Mouse (Mus musculus) hematopoietic stem cell, adult 5-6 weeks (primary cell): ENCODE results near the gene Dgki. TPM values are rescaled to one million over a fixed set of nuclear protein-coding genes. Genes with fewer than 3 reads are reported as not detected.

ENCODE experiments used
- ATAC-seq, 2 experiments: fragments of 125-278 bp in 1 of 2; replicated peaks in 1 of 2; 2 replicates each; pipeline ENCODE4 v1.8.0; 2016 to 2017; ENCODE audit warnings: inconsistent platforms in 2 of 2, mild to moderate bottlenecking in 2 of 2, moderate number of reproducible peaks in 2 of 2, low read depth in 1 of 2, moderate TSS enrichment in 1 of 2; ENCODE audit not compliant: low FRiP score in 2 of 2, poor library complexity in 2 of 2, severe bottlenecking in 2 of 2, insufficient read depth in 1 of 2, low TSS enrichment in 1 of 2
- total RNA-seq: library from RNA; stranded (forward); fragments of 172-1452, 232-1000 nt; gene quantifications from 2 replicates; pipeline ENCODE4 v1.2.3, GENCODE M21; 2017

Gene Dgki
- total RNA-seq, 1 experiment from 2014 or later = 0.40 TPM

DNA sequence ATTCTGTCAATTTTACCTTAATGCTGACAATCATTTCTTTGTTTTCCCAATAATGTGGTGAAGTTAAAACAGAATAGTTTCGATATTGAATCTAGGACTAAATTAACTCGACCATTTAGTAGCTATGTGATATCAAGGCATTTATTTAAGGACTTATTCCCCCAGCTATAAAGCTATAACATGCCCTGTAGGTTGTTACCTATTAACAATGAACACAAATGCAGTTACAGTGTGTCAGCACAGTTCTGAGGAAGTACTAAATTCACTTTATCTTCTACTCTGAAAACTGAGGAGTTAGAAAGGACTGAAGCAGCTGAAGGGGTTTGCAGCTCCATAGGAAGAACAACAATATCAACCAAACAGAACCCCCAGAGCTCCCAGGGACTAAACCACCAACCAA lies 409.2 kb downstream of the Dgki start:
- no peak for ATAC-seq

DNA sequence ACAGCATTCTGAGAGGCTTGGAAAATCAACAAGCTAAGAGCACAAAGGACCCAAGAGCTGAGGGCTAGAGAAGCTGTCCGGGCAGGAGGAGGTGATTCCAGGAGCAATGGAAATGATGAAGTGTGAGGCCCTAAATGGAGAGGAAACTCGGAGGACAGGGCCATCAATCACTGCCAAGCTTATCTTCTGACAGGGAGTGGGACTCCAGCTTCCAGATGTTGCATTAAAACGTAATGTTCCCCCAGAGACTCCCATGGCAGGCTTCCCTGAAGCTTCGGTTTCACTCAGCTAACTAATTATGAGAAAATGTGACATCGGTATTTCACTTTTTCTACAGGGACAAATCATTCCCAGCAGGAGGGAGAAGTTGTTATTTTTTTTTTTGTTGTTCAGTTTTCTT lies 409.7 kb downstream of the Dgki start:
- no peak for ATAC-seq

DNA sequence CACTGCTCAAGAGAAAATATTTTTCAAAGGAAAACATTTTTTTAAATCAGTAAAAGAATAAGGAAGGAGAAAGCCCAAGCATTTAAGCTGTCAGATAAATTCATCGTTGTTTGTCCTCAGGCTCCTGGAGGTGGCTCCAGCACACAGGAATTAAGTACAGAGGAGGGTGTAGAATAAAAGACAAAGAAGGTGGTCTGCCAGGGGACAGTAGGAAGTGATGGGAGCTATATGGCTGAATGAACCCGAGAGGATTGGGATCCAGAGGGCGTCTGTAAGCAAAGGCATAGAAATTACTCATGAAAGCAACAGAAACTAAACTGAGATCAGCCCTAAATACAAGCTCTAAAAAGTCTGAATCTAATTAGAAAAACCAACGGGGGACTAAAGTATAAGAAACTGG lies 418.7 kb downstream of the Dgki start:
- no peak for ATAC-seq

DNA sequence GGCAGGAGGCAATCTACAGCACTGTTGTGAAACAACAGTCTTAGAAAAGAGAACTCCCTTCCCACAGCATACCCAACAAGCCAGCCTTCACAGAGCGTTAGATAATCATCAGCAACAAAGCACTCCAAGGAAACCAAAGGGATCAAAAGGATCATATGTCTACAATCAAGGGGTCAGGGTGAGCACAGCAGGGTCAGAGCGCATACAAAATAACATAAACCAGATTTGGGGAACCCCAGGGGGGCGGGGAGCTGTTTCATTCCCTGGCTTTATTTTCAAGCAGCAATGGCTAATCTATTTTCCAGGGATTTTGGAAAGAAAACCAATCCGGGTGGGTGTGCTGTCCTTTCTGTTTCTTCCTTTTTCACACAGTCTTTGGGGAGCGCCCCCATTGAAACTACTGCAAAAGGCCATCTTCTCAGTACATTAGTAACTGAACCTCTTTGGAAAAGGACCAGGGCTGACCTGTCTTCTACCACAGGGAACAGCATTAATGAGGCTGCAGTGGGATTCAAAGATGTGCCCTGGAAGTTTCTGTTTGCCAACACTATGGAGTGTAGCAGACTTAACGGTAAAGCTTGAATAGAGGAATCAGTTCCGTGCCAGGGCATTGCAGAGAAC lies 419.2 kb downstream of the Dgki start:
- no peak for ATAC-seq

DNA sequence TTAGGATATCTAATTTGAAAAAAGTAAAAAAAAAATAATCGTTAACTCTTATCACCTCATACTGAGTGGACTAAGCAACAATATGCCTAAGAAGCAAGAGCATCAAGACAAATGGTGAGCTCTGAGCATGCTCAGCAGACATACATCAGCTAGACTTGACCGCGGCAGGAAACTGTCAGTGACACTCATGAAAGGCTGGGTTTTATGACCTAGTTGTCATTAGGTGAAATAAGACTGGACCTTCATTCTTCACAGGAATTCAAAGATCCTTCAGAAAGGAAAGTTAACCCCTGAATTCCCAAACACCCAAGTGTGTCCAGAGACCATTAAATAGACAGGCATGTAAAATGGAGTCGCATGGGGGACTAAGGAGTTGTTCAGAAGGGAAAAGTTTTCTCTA lies 422.6 kb downstream of the Dgki start:
- ATAC-seq = no peak

DNA sequence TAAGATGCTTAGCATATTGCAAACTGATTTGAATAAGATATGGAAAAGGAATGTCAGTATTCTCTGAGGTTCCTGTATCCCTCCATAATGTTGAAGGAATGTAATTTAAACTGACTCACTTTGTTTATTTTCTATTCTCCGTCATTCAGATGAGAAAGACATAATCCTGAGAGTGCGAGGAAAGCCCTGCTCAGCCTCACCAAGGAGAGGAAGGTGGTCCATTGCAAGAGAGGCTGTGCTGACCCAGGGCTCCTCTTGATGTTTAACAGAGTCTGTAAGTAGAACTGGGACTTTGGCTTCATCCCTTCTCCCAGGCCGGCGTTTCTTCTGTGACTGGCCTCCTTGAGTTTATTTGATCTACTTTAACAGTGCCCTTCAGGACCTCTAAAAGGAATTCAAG lies 423.6 kb downstream of the Dgki start:
- ATAC-seq = no peak

DNA sequence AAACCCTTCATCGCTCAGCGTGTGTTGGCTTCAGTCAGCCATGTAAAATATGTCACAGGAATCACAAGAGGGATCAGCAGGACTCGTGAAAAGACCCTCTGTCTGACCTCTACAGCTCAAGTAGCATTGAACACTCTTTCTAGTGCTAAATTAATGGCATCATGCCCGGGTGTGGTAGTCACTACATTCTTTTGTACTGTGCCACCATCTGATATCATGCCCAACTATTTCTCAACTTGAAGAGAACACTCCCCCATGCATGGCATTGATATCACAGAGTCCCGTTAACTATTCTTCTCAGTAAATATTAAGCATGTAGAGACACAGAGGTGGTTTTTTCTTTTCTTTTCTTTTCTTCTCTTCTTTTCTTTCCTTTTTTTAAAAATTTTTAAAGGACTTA lies 424.1 kb downstream of the Dgki start:
- no peak for ATAC-seq

DNA sequence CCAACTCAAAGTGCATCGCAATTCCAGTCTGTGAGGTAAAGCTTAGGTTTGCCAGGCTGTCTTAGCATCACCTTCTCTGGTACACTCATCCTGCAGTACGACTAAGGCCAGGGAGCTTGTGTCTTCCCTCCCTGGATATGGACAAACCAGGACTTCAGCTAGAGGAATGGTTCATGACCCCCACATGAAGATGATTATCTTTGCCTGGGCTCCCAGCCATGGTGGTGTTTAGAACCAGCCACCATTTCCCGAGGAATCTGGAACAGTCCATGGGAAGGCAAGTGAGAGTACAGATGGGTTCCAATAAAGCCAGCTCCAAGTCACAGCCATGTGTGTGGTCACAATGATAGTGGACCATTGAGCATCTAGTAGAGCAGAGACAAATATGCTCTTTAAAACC lies 427.1 kb downstream of the Dgki start:
- ATAC-seq = no peak

DNA sequence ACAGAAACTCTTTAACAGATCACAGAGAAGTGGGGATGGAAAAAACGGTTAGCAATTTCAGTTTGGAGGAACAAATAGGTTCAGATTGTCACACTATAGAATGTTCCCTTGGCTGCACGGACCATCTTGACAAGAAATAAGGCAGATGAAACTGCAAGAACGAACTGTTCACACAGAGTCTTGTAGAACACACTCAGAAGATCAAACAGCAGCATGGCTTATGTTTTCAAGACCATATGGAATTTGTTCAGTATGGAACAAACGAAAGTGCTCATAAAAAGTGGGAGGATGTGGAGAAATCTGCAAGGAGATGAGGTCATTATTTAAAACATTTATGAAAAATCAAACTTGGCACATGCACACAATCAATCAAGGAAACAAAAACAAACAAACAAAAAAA lies 431.8 kb downstream of the Dgki start:
- ATAC-seq = no peak

DNA sequence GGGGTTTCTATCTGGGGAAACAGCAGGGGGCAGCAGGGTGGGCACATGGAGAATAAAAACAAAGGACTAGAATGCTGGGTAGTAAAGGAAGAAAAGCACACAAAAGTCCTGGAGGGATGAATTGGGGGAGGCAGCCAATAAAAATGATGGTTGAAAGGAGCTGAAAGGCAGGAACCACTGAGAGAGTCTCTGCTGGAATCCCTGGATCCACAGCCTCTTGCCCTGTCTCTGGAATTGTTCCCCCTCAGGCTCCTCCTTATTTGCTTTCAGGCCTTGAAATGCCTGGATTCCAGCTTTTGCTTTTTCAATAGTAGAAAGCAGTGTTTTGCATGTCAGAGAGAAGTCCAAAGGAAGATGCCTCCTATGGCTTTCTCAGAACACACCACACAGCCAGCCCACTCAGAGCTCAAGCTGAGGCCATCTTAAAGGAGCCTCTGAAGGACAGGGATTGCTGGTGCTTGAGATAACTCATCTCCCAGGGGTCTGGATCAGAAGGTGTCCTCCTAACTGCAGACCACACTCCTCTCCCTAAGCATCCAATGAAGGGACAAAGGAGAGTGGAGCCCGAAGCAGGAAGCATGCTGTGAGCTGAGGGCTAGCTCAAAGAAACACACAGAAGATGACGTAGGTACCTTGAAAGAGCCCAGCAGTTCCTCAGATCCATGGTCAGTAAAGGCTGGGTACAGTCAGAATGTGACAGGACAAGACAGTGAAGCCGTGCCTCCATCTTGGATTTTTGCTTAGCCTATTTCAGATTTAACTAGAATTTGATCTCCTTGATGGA lies 441.5 kb downstream of the Dgki start:
- no peak for ATAC-seq

DNA sequence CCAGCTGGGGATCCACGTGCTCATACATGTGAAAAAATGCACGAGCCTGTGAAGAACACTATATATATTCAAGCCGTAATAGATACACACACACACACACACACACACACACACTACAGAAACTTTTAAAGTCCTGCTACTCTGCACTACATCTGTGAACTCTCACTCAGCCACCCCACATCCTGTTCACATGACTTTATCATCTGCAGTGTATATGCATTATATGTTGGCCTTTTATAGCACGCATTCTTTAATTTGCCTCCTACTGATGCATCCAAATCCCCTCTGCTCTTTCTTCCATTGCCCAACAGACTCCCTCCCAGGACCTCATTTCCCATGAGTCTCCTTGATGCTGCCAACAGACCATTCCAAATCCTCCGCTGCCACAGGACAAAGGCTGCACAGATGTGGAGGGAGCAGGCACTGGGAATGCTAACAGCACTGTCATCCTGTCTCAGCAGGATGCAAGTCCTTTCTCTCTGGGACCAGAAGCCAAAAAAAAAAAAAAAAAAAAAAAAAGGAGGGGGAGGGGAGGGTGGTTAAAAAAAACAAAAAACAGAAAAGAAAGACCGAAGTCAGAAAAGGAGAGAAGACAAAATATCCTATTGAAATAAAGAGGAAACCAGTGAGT lies 442.2 kb downstream of the Dgki start:
- no peak for ATAC-seq

DNA sequence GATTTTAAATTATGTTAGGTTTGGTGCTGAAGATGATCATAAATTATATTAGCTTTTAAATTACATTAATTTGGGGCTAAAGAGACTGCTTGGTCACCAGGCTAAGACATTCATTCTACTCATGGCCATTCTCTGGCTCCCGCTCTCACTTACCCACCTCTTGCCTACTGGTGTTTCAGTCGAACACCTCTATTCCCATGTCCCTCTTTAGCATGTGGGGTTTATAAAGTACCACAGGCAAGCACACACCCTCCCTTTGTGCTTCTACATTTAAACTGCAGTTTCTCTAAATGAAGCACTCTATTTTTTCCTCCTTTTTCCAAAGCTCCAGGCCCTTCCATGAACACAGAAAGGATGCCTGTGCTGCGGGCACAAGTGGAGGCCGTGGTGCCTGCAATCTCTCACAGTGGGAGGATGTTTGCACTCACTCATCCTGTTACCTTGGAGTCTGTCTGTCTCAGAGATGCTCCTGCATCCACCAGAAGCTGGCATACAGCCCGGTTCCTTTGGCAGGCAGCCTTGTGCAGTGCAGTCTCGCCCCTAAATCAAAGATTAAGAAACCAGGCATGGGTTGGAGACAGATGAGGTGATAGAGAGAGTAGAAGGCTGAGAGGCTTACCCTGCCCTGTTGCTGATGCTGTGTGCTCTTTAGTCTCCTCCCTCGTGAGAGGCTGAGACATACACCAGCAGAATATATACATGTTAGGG lies 449.4 kb downstream of the Dgki start:
- no peak for ATAC-seq

DNA sequence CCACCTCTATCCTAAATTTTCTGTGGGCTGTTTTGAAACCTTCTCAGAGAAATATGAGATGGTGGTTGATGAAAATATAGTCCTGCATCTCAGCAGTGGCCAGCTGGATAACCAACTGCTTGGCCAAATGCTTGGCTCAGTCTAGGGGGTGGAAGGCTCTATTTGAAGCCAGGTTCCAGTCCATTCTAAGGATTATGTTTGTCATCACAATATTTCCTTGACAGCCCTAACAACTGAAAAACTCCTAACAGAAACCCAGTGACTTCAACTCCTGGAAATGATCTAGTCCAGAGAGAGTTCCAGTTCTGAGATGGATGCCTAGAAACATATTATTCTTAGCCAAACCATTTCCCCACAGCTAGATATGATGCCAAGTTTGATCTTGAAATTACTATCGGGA lies 454.7 kb downstream of the Dgki start:
- ATAC-seq = no peak

DNA sequence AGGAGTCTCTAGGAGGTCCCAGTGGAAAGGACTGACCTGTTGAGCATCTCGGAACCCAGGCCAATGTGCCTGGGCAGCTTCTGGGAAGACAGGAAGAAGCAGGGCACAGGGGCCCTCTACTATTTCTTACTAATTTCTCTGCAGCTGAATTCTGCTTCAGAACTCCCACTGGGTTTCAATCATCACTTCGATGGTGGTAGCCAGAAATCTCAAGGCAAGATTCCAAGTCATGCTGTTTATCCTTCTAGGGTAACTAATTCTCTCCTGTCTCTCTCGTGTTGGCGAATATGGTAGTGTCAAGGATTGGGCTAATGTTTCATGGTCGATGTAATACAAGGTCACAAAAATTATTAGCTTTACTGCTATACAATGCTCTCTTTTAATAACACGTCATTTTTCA lies 455.7 kb downstream of the Dgki start:
- ATAC-seq = no peak

DNA sequence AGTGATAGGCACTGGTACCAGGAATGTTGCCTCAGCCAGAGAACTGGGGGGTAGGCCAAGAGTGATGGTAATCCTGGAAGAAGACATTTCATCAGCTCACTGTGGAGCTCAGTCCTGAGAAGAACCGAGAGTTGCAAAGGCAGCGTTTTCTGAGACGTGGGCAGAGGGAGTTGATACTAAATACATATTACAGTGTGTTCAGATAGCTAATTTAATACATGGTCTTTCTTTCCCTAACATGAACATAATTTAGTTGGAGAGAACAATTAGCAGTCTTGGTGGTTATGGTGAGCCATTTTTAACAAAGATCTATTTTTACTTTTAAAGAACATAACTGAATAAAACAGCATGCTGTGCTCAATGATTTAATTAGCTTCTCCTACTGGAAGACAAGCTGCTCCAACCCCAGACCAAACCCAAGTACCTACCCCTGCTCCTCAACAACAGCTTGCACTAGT lies 456.9 kb downstream of the Dgki start:
- ATAC-seq = no peak

DNA sequence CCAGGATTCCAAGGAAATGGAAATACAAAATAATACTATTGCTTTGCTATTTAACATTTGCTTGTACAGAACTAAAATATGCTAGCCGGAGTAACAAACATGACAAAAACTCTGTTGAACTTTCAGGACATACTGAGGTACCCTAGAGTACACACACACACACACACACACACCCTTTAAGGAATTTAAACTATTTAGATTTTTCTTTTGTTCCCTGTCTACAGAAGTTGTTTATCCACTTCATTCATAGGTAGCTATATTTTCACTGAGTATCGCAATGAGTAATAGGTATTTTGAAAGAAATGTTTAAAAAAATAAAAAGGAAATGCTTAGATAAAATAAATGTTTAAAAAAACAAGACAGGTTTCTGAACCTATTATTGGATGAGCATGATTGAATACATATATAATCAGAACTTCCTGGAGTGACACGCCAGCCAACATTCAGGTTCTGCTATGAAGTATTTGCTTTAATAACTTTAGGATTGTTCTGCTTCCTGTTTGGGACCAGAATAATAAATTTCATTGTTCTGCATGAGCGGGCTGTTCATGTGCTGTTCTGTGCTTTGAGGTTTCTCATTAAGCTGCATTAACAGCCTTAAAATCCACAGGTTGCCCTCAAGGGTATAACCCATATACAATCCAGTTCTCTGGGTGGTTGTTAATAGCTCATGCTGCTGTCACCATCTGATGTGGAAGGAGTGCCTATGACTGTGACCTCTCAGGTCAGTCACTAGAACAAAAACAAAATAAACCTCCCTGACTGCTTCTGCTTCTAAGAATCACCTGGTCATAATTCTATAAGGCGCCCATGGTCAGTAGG lies 457.7 kb downstream of the Dgki start:
- no peak for ATAC-seq

DNA sequence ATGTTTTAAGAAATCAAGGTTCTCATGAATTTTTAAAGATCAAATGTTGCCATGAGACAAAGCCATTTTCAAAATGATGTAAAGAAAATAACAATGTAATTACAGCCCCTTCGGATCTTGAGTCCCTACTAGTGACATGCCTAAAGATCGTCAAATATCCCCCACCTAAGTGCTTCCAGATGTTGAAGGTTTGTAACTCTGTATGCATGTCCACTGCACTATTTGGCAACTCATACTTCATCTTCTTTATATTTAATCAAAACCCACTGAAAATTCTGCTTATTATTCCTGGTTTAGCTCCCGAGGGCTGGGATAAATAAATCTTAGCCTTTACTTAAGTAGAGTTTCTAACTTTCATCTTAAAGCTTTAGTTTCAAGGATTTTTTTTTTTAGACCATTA lies 458.3 kb downstream of the Dgki start:
- no peak for ATAC-seq
